In genomic region chr5:100096955-100097354, GRCm38 (mm10) we compare ENCODE assay signal across 19 mouse cellular contexts.
"Had no signal": no experiment of that assay in that cellular context is flagged by ENCODE, and none has a peak within 500 bp of the region (broad histone marks: within the 10 kb centered on the region; RNA-seq: fewer than 3 reads in every experiment).

No protein-coding gene starts in this region.

- H3K9ac ChIP-seq: liver, embryonic 13.5 days; midbrain, embryonic 12.5 days; midbrain, embryonic 15.5 days; neural tube, embryonic 12.5 days; neural tube, embryonic 15.5 days had no signal

- H3K4me2 ChIP-seq: liver, embryonic 13.5 days; midbrain, embryonic 12.5 days; midbrain, embryonic 15.5 days; neural tube, embryonic 12.5 days; neural tube, embryonic 15.5 days had no signal

- H3K4me1 ChIP-seq: liver, embryonic 13.5 days had no signal

- DNase-seq: layer of hippocampus, postnatal 36 days; liver, embryonic 13.5 days; lung, adult 2 months; lung, postnatal 14 days; lung, postnatal 4 days; right cerebral cortex, adult 18-20 months; right cerebral cortex, postnatal 14 days; right cerebral cortex, postnatal 4 days; thymus, adult 2 months; thymus, postnatal 14 days; thymus, postnatal 4 days had no signal

- H3K36me3 ChIP-seq: liver, embryonic 13.5 days; midbrain, embryonic 12.5 days; midbrain, embryonic 15.5 days; neural tube, embryonic 12.5 days; neural tube, embryonic 15.5 days had no signal

- H3K27me3 ChIP-seq: liver, embryonic 13.5 days; midbrain, embryonic 15.5 days; neural tube, embryonic 12.5 days; neural tube, embryonic 15.5 days had no signal

- ATAC-seq: hindbrain, postnatal 0 days; inflammation-experienced regulatory T-cells, adult 6 months; midbrain, embryonic 15.5 days had no signal

- H3K4me3 ChIP-seq: left cerebral cortex, adult 2 months; liver, embryonic 13.5 days; midbrain, embryonic 12.5 days; midbrain, embryonic 15.5 days; neural tube, embryonic 12.5 days; neural tube, embryonic 15.5 days had no signal

- H3K27ac ChIP-seq: hindbrain, postnatal 0 days; left cerebral cortex, adult 2 months; liver, embryonic 13.5 days; midbrain, embryonic 12.5 days; midbrain, embryonic 15.5 days; neural tube, embryonic 12.5 days; neural tube, embryonic 15.5 days; stomach, postnatal 0 days had no signal

- H3K9me3 ChIP-seq: liver, embryonic 13.5 days; midbrain, embryonic 12.5 days; midbrain, embryonic 15.5 days; neural tube, embryonic 12.5 days; neural tube, embryonic 15.5 days had no signal
